Mouse (Mus musculus) small intestine, adult 2 months (tissue): ENCODE data around the gene Etv4. TPM values are rescaled to one million over a fixed set of nuclear protein-coding genes. Genes with fewer than 3 reads are reported as not detected.

Experiments
- H3K27ac ChIP-seq: fragments of 200-500 bp; 2 replicates; pipeline ENCODE4 v1.5.1; 2012; ENCODE audit warnings: low read depth, low read length, control low read depth, inconsistent platforms; ENCODE audit not compliant: insufficient read depth
- H3K27me3 ChIP-seq: fragments of 200-500 bp; 2 replicates; pipeline ENCODE4 v1.6.1; 2012; ENCODE audit warnings: mild to moderate bottlenecking, moderate library complexity, low read length, inconsistent platforms; ENCODE audit not compliant: control insufficient read depth, insufficient read depth
- H3K36me3 ChIP-seq: fragments of 200-500 bp; 2 replicates; pipeline ENCODE4 v1.6.1; 2012; ENCODE audit warnings: mild to moderate bottlenecking, low read length, control low read depth, inconsistent platforms; ENCODE audit not compliant: control insufficient read depth, insufficient read depth
- H3K4me1 ChIP-seq: fragments of 200-500 bp; 2 replicates; pipeline ENCODE4 v1.6.1; 2012; ENCODE audit warnings: low read length, inconsistent platforms, mixed read lengths; ENCODE audit not compliant: control insufficient read depth, insufficient read depth, insufficient read length
- H3K4me3 ChIP-seq: fragments of 200-500 bp; 2 replicates; pipeline ENCODE4 v1.5.1; 2012; ENCODE audit warnings: low read depth, mild to moderate bottlenecking, control low read depth, inconsistent platforms, low read length, moderate library complexity
- CTCF ChIP-seq: fragments of 200-500 bp; IDR thresholded peaks from 2 replicates; pipeline ENCODE4 v1.5.1; 2012; ENCODE audit warnings: low read depth, mild to moderate bottlenecking, control low read depth, inconsistent platforms, low read length, moderate library complexity, mixed read lengths; ENCODE audit not compliant: insufficient replicate concordance, insufficient read length; ENCODE audit errors: extremely low read depth
- POLR2A ChIP-seq: fragments of 200-500 bp; IDR thresholded peaks from 2 replicates; pipeline ENCODE4 v1.6.1; 2012; ENCODE audit warnings: low read depth, mild to moderate bottlenecking, control low read depth, inconsistent platforms, low read length, moderate library complexity
- WGBS: fragments of 180-500 bp; shearing (Covaris S2); methylation state at CpG from one replicate; pipeline ENCODE4 v1.1.7; 2018; 5-methylcytosine and 5-hydroxymethylcytosine counted together
- polyA plus RNA-seq: library from polyadenylated mRNA; depleted of rRNA; stranded (reverse); fragments of >200 nt; gene quantifications from 2 replicates; pipeline ENCODE4 v1.2.3, GENCODE M21; 2012; rRNA removed

Etv4 gene
- 0.95 and 2.3 TPM in 2 replicates for polyA plus RNA-seq

DNA sequence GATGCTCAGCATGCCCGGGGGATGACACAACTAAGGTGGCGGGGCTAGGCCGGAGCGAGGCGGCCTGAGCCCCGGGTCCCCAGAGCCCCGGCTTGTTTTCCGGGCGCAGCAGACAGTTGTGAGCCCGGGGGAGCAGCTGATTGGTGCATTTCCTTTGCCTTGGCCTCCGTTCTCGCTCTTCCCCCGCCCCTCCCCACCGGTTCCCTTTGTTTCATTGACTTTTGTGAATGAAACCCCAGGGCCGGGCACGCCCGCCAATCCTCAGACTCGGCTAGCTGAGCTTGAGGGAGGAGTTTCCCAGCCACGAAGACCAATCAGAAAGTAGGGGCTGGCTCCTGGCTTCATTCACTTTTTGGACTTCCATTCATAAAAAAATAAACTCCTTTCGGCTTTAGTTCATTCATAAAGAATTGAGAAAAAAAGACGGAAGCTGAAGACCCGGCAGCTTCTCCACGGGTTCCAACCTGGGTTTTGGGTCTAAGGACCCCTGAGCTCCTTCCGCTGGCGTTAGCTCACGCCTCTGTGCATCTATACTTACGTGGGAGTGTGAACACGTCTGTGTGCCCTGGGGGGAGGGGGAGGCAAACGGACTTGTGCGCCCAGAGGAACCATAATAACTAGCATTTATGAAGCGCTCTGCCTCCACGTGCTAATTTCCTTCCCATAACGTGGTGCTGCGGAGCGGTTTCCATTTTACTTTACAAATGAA, at the start of gene Etv4:
Gene Etv4 (minus strand): TSS at position 229 of the 709 bp plus-strand sequence.
- 1% methylated on average over 35 of the region's 35 CpGs for WGBS
- TF ChIP-seq CTCF (no peak), POLR2A (0 out of 2 replicates have a peak, but pooled peaks have one; percentile 10)
- Histone ChIP-seq H3K4me3 (peak within 1 kb of the TSS; percentile 64), H3K36me3 (no peaks in the 10 kb centered on the region), H3K27ac (no peak within 1 kb of the TSS), H3K4me1 (peaks cover 8% of the 10 kb centered on the region), H3K27me3 (peaks cover 23% of the 10 kb centered on the region)

DNA sequence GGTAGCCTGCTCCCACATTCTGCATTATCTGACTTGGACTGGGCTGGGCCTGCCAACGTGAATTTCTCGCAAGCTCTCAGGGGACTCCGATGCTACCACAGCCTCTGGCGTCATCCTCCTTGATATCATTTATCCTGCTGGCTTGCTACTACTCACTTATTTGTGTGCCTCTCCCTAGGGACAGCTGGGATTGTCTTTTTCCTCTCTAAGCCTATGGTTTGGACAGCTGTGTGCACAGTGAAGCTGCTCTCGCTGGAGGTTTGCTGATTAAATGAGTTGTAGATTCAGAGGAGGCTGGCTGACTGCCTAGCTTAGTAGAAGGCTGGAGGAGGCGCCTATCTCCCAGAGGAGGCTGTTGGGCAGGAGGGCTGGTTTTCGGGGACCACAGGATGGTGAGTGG, 46.8 kb upstream of the Etv4 start:
- no peak overlapping the region for H3K27ac ChIP-seq

DNA sequence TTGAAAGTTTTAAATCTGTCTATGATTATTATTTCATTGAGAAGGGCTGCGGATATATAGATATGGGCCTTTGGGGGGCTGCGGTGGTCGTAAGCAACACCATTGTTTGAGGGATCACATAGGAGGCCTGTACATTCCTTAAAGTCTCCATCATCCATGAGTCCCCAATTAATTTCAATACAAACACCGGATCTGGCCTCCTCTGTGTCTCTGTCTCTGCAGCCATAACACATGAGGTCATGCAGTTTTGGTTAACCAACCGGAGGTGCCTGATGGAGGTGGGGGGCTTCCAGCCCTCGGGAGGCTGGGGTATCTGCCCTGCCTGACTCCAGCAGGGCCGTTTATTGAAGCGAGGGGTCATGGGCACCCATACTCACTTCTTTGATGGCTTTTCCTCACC, 45.4 kb upstream of the Etv4 start:
- 72% methylated on average over 8 of the region's 8 CpGs for WGBS
- H3K27ac ChIP-seq, result no peak overlapping the region

More for the DNA sequence above, 46.8 kb upstream of the Etv4 start:
- no peak overlapping the region for H3K4me3 ChIP-seq
- H3K36me3 ChIP-seq, result no peaks in the 10 kb centered on the region
- TF ChIP-seq POLR2A (no peak), CTCF (no peak)
- no peaks in the 10 kb centered on the region for H3K4me1 ChIP-seq
- 0 out of 2 replicates have a peak, but pooled peaks cover 3% of the 10 kb centered on the region for H3K27me3 ChIP-seq
- 62% methylated on average over 7 of the region's 7 CpGs for WGBS

DNA sequence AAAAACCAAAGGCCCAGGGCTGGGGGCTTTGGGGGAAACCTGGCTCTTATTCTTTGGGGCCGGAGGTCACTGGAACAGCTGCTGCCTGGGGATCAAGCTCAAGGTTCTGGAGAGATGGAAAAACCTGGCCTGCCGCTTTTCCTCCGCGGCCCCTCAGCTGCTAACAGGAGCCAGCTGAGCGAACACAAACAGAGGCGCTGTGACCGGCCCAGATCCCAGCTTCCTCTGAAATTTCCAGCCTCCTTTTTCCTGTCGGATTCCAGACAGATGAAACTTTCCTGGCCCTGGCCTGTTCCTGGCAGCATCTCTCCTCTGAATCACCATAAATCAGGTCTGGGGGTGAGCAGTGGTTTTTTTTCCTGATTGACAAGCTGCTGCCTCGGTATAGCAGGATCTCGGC, 44.9 kb upstream of the Etv4 start:
- TF ChIP-seq POLR2A (no peak), CTCF (no peak)
- H3K4me1 ChIP-seq, result no peaks in the 10 kb centered on the region
- H3K36me3 ChIP-seq, result no peaks in the 10 kb centered on the region
- 24% methylated on average over 10 of the region's 10 CpGs for WGBS
- no peak overlapping the region for H3K4me3 ChIP-seq
- H3K27me3 ChIP-seq, result 0 out of 2 replicates have a peak, but pooled peaks cover 3% of the 10 kb centered on the region
- no peak overlapping the region for H3K27ac ChIP-seq

More for the DNA sequence above, 45.4 kb upstream of the Etv4 start:
- TF ChIP-seq CTCF (no peak), POLR2A (no peak)
- H3K27me3 ChIP-seq, result 0 out of 2 replicates have a peak, but pooled peaks cover 3% of the 10 kb centered on the region
- H3K4me3 ChIP-seq, result no peak overlapping the region
- no peaks in the 10 kb centered on the region for H3K4me1 ChIP-seq
- H3K36me3 ChIP-seq, result no peaks in the 10 kb centered on the region

DNA sequence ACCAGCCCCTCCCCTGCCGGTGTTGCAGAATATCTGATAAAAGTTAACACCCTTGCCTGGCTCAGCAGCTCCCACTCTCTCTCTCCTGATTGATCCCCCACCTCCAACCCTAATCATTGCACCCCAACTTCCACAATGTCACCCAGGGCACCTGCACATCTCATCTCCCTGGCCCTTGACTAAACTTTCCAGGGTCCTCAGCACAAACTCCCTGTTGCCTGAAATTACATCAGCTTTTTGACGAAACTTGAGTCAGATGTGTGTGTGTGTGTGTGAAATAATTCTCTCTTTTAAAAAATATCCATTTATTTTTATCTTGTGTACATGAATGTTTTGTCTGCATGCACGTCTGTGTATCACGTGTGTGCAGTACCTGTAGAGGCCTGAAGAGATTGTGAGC, 43.5 kb upstream of the Etv4 start:
- 84% methylated on average over 4 of the region's 4 CpGs for WGBS
- Histone ChIP-seq H3K4me1 (no peaks in the 10 kb centered on the region), H3K27me3 (0 out of 2 replicates have a peak, but pooled peaks cover 3% of the 10 kb centered on the region), H3K27ac (no peak overlapping the region), H3K4me3 (no peak overlapping the region), H3K36me3 (no peaks in the 10 kb centered on the region)
- TF ChIP-seq CTCF (no peak), POLR2A (no peak)

DNA sequence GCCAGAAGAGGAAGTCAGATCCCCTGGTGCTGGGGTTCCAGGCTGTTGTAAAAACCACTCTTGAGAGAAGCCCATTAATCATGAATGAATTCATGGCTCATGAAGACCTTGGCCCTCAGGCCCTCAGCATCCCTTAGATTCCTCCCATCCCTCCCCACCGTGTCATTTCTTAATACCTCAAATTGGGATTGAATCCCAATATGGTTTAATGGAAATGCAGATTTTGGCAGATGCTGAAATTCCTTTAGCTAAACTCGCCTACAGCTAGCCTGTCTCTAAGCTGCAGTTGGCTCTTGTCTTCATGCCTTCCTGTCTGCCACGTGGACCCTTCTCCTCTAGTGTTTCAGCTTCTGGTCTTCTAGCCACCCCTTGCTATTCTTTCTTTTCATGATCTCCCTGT, 38.0 kb upstream of the Etv4 start:
- no peak overlapping the region for H3K27ac ChIP-seq
- H3K27me3 ChIP-seq, result no peaks in the 10 kb centered on the region
- TF ChIP-seq CTCF, result no peak
- TF ChIP-seq POLR2A, result no peak
- 56% methylated on average over 3 of the region's 3 CpGs for WGBS
- no peak overlapping the region for H3K4me3 ChIP-seq
- no peaks in the 10 kb centered on the region for H3K4me1 ChIP-seq
- no peaks in the 10 kb centered on the region for H3K36me3 ChIP-seq

DNA sequence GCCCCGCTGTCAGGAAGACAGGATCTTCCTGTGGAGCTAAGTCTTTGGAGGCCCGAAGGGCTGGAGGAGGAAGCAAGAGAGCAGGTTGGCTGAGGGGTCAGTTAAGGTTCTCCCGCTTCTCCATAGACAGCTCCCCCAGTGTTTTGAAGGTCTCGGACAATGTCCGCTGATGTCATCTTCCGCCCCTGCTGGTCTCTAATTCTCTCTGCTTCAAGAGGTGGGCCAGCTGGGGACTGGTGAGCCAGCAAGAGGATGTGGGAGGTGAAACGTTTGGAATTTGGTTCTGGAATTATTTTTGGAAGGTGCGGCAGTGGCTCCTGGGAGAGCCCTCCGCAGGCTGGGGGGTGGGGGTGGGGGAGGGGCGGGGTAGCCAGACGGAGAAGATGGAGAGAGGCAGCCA, 35.7 kb upstream of the Etv4 start:
- no peaks in the 10 kb centered on the region for H3K36me3 ChIP-seq
- H3K4me1 ChIP-seq, result no peaks in the 10 kb centered on the region
- no peak overlapping the region for H3K27ac ChIP-seq
- 54% methylated on average over 11 of the region's 11 CpGs for WGBS
- TF ChIP-seq CTCF (no peak), POLR2A (no peak)
- no peak overlapping the region for H3K4me3 ChIP-seq
- no peaks in the 10 kb centered on the region for H3K27me3 ChIP-seq

DNA sequence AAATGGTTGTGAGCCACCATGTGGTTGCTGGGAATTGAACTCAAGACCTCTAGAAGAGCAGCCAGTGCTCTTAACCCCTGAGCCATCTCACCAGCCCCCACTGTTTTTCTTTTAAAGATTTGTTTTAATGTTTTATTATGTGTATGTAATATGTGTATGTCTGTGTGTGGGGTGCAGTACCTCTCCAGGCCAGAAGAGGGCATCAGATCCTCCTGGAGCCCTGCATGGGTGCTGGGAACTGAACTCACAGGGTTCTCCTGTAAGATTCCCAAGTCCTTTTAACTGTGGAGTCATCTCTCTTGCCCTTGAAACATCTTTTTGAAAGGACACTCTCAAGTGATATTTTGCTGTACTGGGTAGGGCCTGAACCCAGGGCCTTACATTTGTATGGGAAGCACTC, 34.7 kb upstream of the Etv4 start:
- no peaks in the 10 kb centered on the region for H3K27me3 ChIP-seq
- no peaks in the 10 kb centered on the region for H3K4me1 ChIP-seq
- TF ChIP-seq POLR2A (no peak), CTCF (no peak)
- H3K36me3 ChIP-seq, result no peaks in the 10 kb centered on the region
- H3K4me3 ChIP-seq, result no peak overlapping the region
- H3K27ac ChIP-seq, result no peak overlapping the region
